Mouse (Mus musculus) liver, postnatal 0 days (tissue): ENCODE results near the gene Klhl32.

Experiments used
- CTCF ChIP-seq: sonication (generic); IDR thresholded peaks from 2 replicates; pipeline ENCODE4 v1.5.1; 2016; ENCODE audit warnings: antibody characterized with exemption, low read depth
- EP300 ChIP-seq: IDR thresholded peaks from 2 replicates; pipeline ENCODE4 v1.6.1; 2016; ENCODE audit warnings: antibody characterized with exemption, low read depth, mild to moderate bottlenecking

DNA sequence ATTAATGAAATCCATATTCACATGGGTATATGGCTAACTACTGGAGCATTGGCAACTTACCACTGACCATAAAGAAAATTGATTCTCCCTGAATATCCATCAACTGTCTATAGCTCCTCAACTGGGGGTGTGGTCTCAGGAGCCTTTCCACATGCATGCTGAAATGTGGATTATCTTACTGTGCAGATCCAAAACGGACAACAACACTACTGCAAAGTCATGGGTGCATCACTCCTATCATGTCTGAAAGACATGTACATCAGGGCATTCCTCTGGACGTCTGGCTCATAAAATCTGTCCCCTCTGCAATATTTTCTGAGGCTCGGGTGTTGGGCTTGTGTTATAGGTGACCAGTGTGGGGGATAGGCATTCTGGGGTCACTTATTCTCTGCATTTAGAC lies 241.8 kb downstream of the Klhl32 start:
- no peak for TF ChIP-seq EP300
- TF ChIP-seq CTCF: no peak
